Mouse (Mus musculus): ENCODE measurements around the gene Dap. TPM values are rescaled to one million over a fixed set of nuclear protein-coding genes. Genes with fewer than 3 reads are reported as not detected.
A peak's percentile ranks its signal among the peaks of the same experiment; 100 is the strongest.

Gene Dap
- polyA plus RNA-seq, 1 experiment: 53.3 TPM

- H3K4me1 ChIP-seq (ENCODE audit: control insufficient read depth, insufficient read depth, low read length): no peaks in the 10 kb centered on the region
- no peaks in the 10 kb centered on the region for H3K36me3 ChIP-seq (ENCODE audit: control insufficient read depth, insufficient read depth, low read length)
- no peak overlapping the region for H3K27ac ChIP-seq (ENCODE audit: control insufficient read depth, insufficient read depth, low read depth, low read length)
- TF ChIP-seq POLR2A (IDR thresholded peaks at IDR 0.05; ENCODE audit: control insufficient read depth, low read depth, low read length) (no peak), CTCF (IDR thresholded peaks at IDR 0.05; ENCODE audit: control insufficient read depth, insufficient read depth, insufficient replicate concordance, low read depth, low read length) (no peak)
- no peak overlapping the region for H3K4me3 ChIP-seq (ENCODE audit: control insufficient read depth, low read depth, low read length)
- no peaks in the 10 kb centered on the region for H3K27me3 ChIP-seq (ENCODE audit: control insufficient read depth, insufficient read depth, low read length)
These were observed 16.6 kb upstream of the Dap start for GRCm38 (mm10) chr15:31207346-31208093.

- H3K36me3 ChIP-seq (ENCODE audit: control insufficient read depth, insufficient read depth, low read length): no peaks in the 10 kb centered on the region
- no peaks in the 10 kb centered on the region for H3K27me3 ChIP-seq (ENCODE audit: control insufficient read depth, insufficient read depth, low read length)
- H3K4me3 ChIP-seq (ENCODE audit: control insufficient read depth, low read depth, low read length): no peak overlapping the region
- no peak for TF ChIP-seq CTCF (IDR thresholded peaks at IDR 0.05; ENCODE audit: control insufficient read depth, insufficient read depth, insufficient replicate concordance, low read depth, low read length)
- H3K4me1 ChIP-seq (ENCODE audit: control insufficient read depth, insufficient read depth, low read length): no peaks in the 10 kb centered on the region
- no peak overlapping the region for H3K27ac ChIP-seq (ENCODE audit: control insufficient read depth, insufficient read depth, low read depth, low read length)
These were observed 12.2 kb upstream of the Dap start for GRCm38 (mm10) chr15:31211910-31212309.

- no peaks in the 10 kb centered on the region for H3K36me3 ChIP-seq (ENCODE audit: control insufficient read depth, insufficient read depth, low read length)
- no peak for TF ChIP-seq POLR2A (IDR thresholded peaks at IDR 0.05; ENCODE audit: control insufficient read depth, low read depth, low read length)
- no peak for TF ChIP-seq CTCF (IDR thresholded peaks at IDR 0.05; ENCODE audit: control insufficient read depth, insufficient read depth, insufficient replicate concordance, low read depth, low read length)
- no peaks in the 10 kb centered on the region for H3K4me1 ChIP-seq (ENCODE audit: control insufficient read depth, insufficient read depth, low read length)
- H3K27ac ChIP-seq (ENCODE audit: control insufficient read depth, insufficient read depth, low read depth, low read length): no peak overlapping the region
- no peaks in the 10 kb centered on the region for H3K27me3 ChIP-seq (ENCODE audit: control insufficient read depth, insufficient read depth, low read length)
- no peak overlapping the region for H3K4me3 ChIP-seq (ENCODE audit: control insufficient read depth, low read depth, low read length)
These were observed 10.4 kb upstream of the Dap start for GRCm38 (mm10) chr15:31213619-31214270.

- H3K27ac ChIP-seq (ENCODE audit: control insufficient read depth, insufficient read depth, low read depth, low read length): no peak overlapping the region
- TF ChIP-seq POLR2A (IDR thresholded peaks at IDR 0.05; ENCODE audit: control insufficient read depth, low read depth, low read length) (no peak), CTCF (IDR thresholded peaks at IDR 0.05; ENCODE audit: control insufficient read depth, insufficient read depth, insufficient replicate concordance, low read depth, low read length) (no peak)
- H3K4me1 ChIP-seq (ENCODE audit: control insufficient read depth, insufficient read depth, low read length): peaks cover 17% of the 10 kb centered on the region
- H3K27me3 ChIP-seq (ENCODE audit: control insufficient read depth, insufficient read depth, low read length): no peaks in the 10 kb centered on the region
- no peak overlapping the region for H3K4me3 ChIP-seq (ENCODE audit: control insufficient read depth, low read depth, low read length)
- no peaks in the 10 kb centered on the region for H3K36me3 ChIP-seq (ENCODE audit: control insufficient read depth, insufficient read depth, low read length)
These were observed 1.9 kb upstream of the Dap start for GRCm38 (mm10) chr15:31222216-31222615.

GRCm38 (mm10) chr15:31223596-31224134 is 449 bp upstream of the Dap start:
- H3K27ac ChIP-seq (ENCODE audit: control insufficient read depth, insufficient read depth, low read depth, low read length): peak overlapping the region; percentile 67
- peaks cover 17% of the 10 kb centered on the region for H3K4me1 ChIP-seq (ENCODE audit: control insufficient read depth, insufficient read depth, low read length)
- H3K36me3 ChIP-seq (ENCODE audit: control insufficient read depth, insufficient read depth, low read length): no peaks in the 10 kb centered on the region
- TF ChIP-seq POLR2A (IDR thresholded peaks at IDR 0.05; ENCODE audit: control insufficient read depth, low read depth, low read length) (no peak), CTCF (IDR thresholded peaks at IDR 0.05; ENCODE audit: control insufficient read depth, insufficient read depth, insufficient replicate concordance, low read depth, low read length) (no peak)
- H3K4me3 ChIP-seq (ENCODE audit: control insufficient read depth, low read depth, low read length): peak overlapping the region; percentile 86
- H3K27me3 ChIP-seq (ENCODE audit: control insufficient read depth, insufficient read depth, low read length): no peaks in the 10 kb centered on the region

GRCm38 (mm10) chr15:31224806-31225642 is 910 bp downstream of the Dap start:
- H3K27me3 ChIP-seq (ENCODE audit: control insufficient read depth, insufficient read depth, low read length): no peaks in the 10 kb centered on the region
- no peaks in the 10 kb centered on the region for H3K36me3 ChIP-seq (ENCODE audit: control insufficient read depth, insufficient read depth, low read length)
- H3K4me1 ChIP-seq (ENCODE audit: control insufficient read depth, insufficient read depth, low read length): peaks cover 17% of the 10 kb centered on the region
- TF ChIP-seq CTCF (IDR thresholded peaks at IDR 0.05; ENCODE audit: control insufficient read depth, insufficient read depth, insufficient replicate concordance, low read depth, low read length) (no peak), POLR2A (IDR thresholded peaks at IDR 0.05; ENCODE audit: control insufficient read depth, low read depth, low read length) (no peak)
- peak overlapping the region; percentile 51 for H3K27ac ChIP-seq (ENCODE audit: control insufficient read depth, insufficient read depth, low read depth, low read length)
- peak overlapping the region; percentile 86 for H3K4me3 ChIP-seq (ENCODE audit: control insufficient read depth, low read depth, low read length)

All from testis, adult 2 months (tissue).